Mouse (Mus musculus) lung, postnatal 10 days (tissue): ENCODE results near the gene Sik2.

Source experiments
- DNase-seq: peaks from one replicate; pipeline ENCODE4 v3.0.0; 2021

Sik2 gene

GRCm38 (mm10) chr9:51008841-51009655 is at the start of gene Sik2:
TSS of gene Sik2 (minus strand) at chr9:51009073.
- DNase-seq: peak; percentile 92

- no peak for DNase-seq
These were observed 47.8 kb upstream of the Sik2 start for GRCm38 (mm10) chr9:51056360-51057324.

- DNase-seq: peak; percentile 35
These were observed 43.3 kb upstream of the Sik2 start for GRCm38 (mm10) chr9:51052180-51052579.

- DNase-seq: no peak
These were observed 33.3 kb upstream of the Sik2 start for GRCm38 (mm10) chr9:51042136-51042535.

- no peak for DNase-seq
These were observed 32.7 kb upstream of the Sik2 start for GRCm38 (mm10) chr9:51041491-51041980.

- DNase-seq: no peak
These were observed 24.1 kb upstream of the Sik2 start for GRCm38 (mm10) chr9:51032785-51033529.

GRCm38 (mm10) chr9:51032291-51032690 is 23.4 kb upstream of the Sik2 start:
- DNase-seq: no peak

- no peak for DNase-seq
These were observed 22.7 kb upstream of the Sik2 start for GRCm38 (mm10) chr9:51031603-51032002.

GRCm38 (mm10) chr9:51030147-51030546 is 21.3 kb upstream of the Sik2 start:
- DNase-seq: no peak

- DNase-seq: no peak
These were observed 18.1 kb upstream of the Sik2 start for GRCm38 (mm10) chr9:51026952-51027351.

- no peak for DNase-seq
These were observed 12.4 kb upstream of the Sik2 start for GRCm38 (mm10) chr9:51021123-51021795.

- no peak for DNase-seq
These were observed 11.5 kb upstream of the Sik2 start for GRCm38 (mm10) chr9:51020351-51020750.

GRCm38 (mm10) chr9:51019670-51020069 is 10.8 kb upstream of the Sik2 start:
- no peak for DNase-seq

GRCm38 (mm10) chr9:51015732-51016131 is 6.9 kb upstream of the Sik2 start:
- DNase-seq: no peak

GRCm38 (mm10) chr9:51013644-51014043 is 4.8 kb upstream of the Sik2 start:
- DNase-seq: no peak

GRCm38 (mm10) chr9:51009656-51009950 is 730 bp upstream of the Sik2 start:
- DNase-seq: no peak

- DNase-seq: peak; percentile 55
These were observed 619 bp downstream of the Sik2 start for GRCm38 (mm10) chr9:51008068-51008840.

- no peak for DNase-seq
These were observed 1.2 kb downstream of the Sik2 start for GRCm38 (mm10) chr9:51007726-51008067.

GRCm38 (mm10) chr9:51006846-51007245 is 2.0 kb downstream of the Sik2 start:
- DNase-seq: peak; percentile 78

- no peak for DNase-seq
These were observed 4.8 kb downstream of the Sik2 start for GRCm38 (mm10) chr9:51004062-51004461.

- no peak for DNase-seq
These were observed 22.2 kb downstream of the Sik2 start for GRCm38 (mm10) chr9:50986677-50987076.

GRCm38 (mm10) chr9:50986123-50986522 is 22.8 kb downstream of the Sik2 start:
- DNase-seq: peak; percentile 7
